Mouse (Mus musculus): ENCODE results near the gene Abcd3.

DNA sequence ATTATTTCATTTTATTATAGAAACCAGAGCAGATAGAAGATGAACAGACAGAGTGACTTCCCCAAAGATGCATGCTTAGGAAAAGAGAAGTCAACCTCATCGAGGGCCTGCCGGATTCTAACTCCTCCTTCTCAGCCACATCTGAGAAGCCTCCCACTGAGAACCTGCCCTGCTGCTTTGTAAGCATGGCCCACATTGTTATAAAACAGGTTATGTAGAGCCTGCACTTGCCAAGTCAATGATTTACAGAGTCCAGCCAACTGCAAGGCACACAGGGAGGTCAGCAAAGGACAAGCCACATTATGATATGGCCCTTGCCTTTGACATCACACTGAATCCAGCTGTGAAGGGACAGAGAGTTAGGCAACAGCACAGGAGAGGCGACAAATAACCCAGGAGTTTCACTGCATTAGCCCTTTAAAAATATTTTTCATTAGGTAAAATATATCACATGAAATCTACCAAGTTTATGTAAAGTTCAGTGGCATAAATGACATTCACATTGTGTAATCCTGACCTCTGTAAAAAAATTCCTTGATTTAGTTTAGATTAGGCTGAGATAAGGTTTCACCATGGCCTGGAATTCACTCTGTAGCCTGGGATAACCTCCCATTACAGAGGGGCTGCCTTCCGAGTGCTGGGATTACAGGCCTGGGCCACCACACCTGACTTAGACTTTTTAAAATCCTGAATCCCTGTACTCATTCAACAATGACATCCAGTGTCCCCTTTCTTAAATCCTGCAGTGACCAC is 37.1 kb upstream of the Abcd3 start:
- no peak for TF ChIP-seq POLR2A (IDR thresholded peaks at IDR 0.05; ENCODE audit: control insufficient read depth, extremely low read depth, insufficient read depth, low read length, poor library complexity)
- TF ChIP-seq CTCF (IDR thresholded peaks at IDR 0.05; ENCODE audit: borderline replicate concordance, control insufficient read depth, extremely low read depth, insufficient read depth, low read length, poor library complexity) = no peak

Measured in thymus, adult 2 months (tissue).